Mouse (Mus musculus) small intestine, adult 2 months (tissue): ENCODE measurements at regions not wholly inside any gene's neighbourhood (a gene's known extent, or its start where the extent isn't known, plus 50 kb on each side); places are given as distances from the start of the nearest gene placed in this dataset.

Experiments
- H3K27ac ChIP-seq: fragments of 200-500 bp; 2 replicates; pipeline ENCODE4 v1.5.1; 2012; ENCODE audit warnings: low read depth, low read length, control low read depth, inconsistent platforms; ENCODE audit not compliant: insufficient read depth
- H3K27me3 ChIP-seq: fragments of 200-500 bp; 2 replicates; pipeline ENCODE4 v1.6.1; 2012; ENCODE audit warnings: mild to moderate bottlenecking, moderate library complexity, low read length, inconsistent platforms; ENCODE audit not compliant: control insufficient read depth, insufficient read depth
- H3K36me3 ChIP-seq: fragments of 200-500 bp; 2 replicates; pipeline ENCODE4 v1.6.1; 2012; ENCODE audit warnings: mild to moderate bottlenecking, low read length, control low read depth, inconsistent platforms; ENCODE audit not compliant: control insufficient read depth, insufficient read depth
- H3K4me1 ChIP-seq: fragments of 200-500 bp; 2 replicates; pipeline ENCODE4 v1.6.1; 2012; ENCODE audit warnings: low read length, inconsistent platforms, mixed read lengths; ENCODE audit not compliant: control insufficient read depth, insufficient read depth, insufficient read length
- H3K4me3 ChIP-seq: fragments of 200-500 bp; 2 replicates; pipeline ENCODE4 v1.5.1; 2012; ENCODE audit warnings: low read depth, mild to moderate bottlenecking, control low read depth, inconsistent platforms, low read length, moderate library complexity
- CTCF ChIP-seq: fragments of 200-500 bp; IDR thresholded peaks from 2 replicates; pipeline ENCODE4 v1.5.1; 2012; ENCODE audit warnings: low read depth, mild to moderate bottlenecking, control low read depth, inconsistent platforms, low read length, moderate library complexity, mixed read lengths; ENCODE audit not compliant: insufficient replicate concordance, insufficient read length; ENCODE audit errors: extremely low read depth
- POLR2A ChIP-seq: fragments of 200-500 bp; IDR thresholded peaks from 2 replicates; pipeline ENCODE4 v1.6.1; 2012; ENCODE audit warnings: low read depth, mild to moderate bottlenecking, control low read depth, inconsistent platforms, low read length, moderate library complexity
- WGBS: fragments of 180-500 bp; shearing (Covaris S2); methylation state at CpG from one replicate; pipeline ENCODE4 v1.1.7; 2018; 5-methylcytosine and 5-hydroxymethylcytosine counted together

DNA sequence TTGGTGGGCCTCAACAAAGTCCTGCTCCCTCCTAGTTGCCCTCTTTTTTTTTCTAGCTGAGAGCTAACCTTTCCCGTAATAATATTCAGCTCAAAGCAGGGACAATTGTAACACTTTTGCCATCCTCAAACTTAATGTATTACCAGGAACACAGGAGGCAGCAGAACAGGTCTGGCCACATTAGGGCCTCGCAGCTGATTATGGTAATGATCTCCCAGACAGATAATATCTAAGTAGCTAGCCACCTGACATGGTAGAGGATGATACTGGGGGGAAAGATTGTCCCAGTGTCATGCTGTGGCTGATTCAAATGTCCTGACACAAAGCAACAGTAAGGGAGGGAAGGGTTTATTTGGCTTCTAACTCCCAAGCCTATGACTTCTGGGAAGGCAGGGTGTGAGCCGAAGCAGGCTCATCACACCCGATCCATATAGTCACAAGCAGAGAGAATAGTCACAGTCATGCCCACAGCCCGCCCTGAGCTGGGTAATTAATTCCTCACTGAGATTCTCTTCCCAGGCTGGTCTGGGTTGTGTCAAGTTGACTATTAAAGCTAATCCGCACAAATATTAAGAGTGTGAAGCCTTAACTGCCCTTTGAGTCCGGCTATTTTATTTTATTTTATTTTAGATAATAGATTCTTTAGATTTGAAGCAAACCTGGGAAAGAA, 57.0 kb upstream of the Cd2ap start:
- H3K4me1 ChIP-seq = peaks cover 14% of the 10 kb centered on the region
- 33% methylated on average over 7 of the region's 7 CpGs for WGBS
- no peaks in the 10 kb centered on the region for H3K27me3 ChIP-seq
- TF ChIP-seq CTCF (no peak), POLR2A (no peak)
- H3K4me3 ChIP-seq = no peak overlapping the region
- H3K27ac ChIP-seq = no peak overlapping the region
- no peaks in the 10 kb centered on the region for H3K36me3 ChIP-seq

DNA sequence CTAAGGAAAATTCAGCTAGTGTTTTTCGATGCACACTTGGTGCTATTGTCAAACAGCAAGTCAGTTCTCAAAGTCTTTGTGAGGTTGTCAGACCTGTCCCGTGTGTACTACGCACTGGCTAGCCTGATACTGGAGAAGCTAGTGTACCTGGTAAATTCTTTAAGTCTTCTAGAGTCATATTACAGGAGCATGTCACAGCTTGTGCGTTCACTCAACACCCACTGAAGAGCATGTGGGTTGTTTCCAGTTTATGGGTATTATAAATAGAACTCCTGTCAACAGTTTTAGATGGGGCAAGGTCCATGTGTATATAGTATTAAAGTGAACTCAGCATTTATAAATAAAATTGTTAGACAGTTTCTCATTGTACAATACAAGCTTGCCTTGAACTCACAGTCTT, 50.9 kb upstream of the Cd2ap start:
- H3K27ac ChIP-seq = peak overlapping the region; percentile 93
- H3K4me1 ChIP-seq = peaks cover 19% of the 10 kb centered on the region; the same call in 1 of the 2 replicates
- H3K36me3 ChIP-seq = no peaks in the 10 kb centered on the region
- no peak overlapping the region for H3K4me3 ChIP-seq
- TF ChIP-seq CTCF (no peak), POLR2A (no peak)
- no peaks in the 10 kb centered on the region for H3K27me3 ChIP-seq
- 63% methylated on average over 4 of the region's 4 CpGs for WGBS
